Mouse (Mus musculus) embryonic fibroblast, embryonic 13.5 days (primary cell): ENCODE results near the gene Phykpl.

ENCODE experiments used
- CTCF ChIP-seq: IDR thresholded peaks from 2 replicates; pipeline ENCODE4 v1.5.1; 2011; ENCODE audit warnings: mild to moderate bottlenecking, control low read depth, low read length, moderate library complexity, borderline replicate concordance; ENCODE audit not compliant: insufficient read depth
- POLR2A ChIP-seq: IDR thresholded peaks from 2 replicates; pipeline ENCODE4 v1.6.1; 2011; ENCODE audit warnings: low read depth, mild to moderate bottlenecking, control low read depth, low read length, moderate library complexity

DNA sequence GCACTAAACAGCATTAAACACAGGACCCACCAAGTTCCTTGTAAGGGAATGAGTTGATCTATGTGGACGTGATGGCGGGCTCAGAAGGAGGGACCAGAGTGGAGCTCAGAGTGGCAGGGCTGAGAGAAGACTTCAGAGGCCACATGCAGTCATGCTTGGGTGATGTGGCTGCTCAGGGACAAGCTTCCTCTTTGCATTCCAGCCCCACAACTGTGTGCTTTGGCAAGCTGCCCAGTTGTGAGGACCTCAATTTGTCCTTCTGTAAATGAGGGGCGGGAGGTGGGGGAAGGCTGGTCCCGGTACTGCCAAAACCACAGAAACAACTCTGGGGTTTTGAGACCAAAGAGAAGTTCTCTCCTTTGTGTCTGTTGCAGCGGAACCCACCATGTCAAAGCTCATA, 33.3 kb upstream of the Phykpl start:
- TF ChIP-seq POLR2A (no peak), CTCF (no peak)
